Mouse (Mus musculus): ENCODE results near the gene Eif2s2.

Eif2s2 gene

DNA sequence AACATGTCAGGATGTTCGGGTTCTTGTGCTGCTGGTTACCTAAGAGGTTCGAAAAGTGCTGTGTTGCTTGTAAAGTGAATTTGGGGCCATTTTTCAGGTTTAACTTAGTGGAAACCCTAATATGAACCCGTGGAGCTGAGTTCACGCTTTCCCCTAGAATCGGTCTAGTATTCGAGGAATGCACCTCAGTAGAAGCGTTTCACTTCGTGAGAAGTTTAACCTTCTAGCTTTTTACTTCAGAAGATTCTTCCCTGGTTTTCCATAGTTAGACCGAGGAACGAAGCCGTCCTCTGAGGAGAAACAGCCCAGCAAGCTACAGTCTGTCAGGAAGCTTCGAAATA lies 280 bp upstream of the Eif2s2 start:
- DNase-seq (ENCODE audit: low spot score) = no peak

DNA sequence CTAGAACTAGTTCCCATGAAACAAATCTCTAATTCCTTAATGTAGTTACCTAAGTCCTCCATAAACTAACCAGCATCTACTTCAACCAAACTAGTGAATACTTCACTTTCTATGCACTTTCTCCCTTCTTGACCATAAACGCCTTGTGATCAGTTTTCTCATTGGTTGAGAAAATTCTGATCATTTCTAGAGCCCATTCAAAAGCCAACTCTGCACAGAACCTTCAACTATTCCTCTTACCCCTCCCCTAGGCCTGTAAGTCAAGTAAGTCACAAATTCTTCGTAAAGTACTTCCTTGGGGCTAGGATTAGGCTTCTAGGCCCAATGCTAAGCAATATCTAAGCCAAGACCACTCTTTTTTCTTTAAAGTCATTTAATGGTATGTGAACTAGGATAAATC lies 1.1 kb downstream of the Eif2s2 start:
- no peak for DNase-seq (ENCODE audit: low spot score)

GRCm38 (mm10) chr2:154876621-154877020 lies 16.1 kb downstream of the Eif2s2 start:
- DNase-seq (ENCODE audit: low spot score) = no peak

GRCm38 (mm10) chr2:154869954-154870641 lies 22.6 kb downstream of the Eif2s2 start:
- DNase-seq (ENCODE audit: low spot score) = no peak

- DNase-seq (ENCODE audit: low spot score) = no peak
Observed at GRCm38 (mm10) chr2:154868106-154868505, 24.6 kb downstream of the Eif2s2 start.

DNA sequence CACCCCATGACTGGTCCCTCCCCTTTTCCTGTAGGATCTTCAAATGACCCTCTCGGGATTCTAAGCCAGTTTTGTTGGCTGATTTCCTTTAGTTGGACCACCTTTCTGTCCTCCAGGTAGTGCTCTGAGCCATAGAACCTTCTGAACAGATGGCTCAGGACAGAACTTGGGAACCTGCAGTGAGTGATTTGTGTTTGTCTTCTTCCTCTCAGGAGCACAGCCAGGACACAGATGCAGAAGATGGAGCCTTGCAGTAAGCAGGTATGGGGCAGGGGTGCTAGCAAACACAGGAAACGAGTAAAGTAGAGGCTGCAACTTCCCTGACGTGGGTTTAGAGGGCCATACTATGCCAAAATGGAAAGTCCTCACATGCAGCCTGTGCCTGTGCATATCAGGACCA lies 27.0 kb downstream of the Eif2s2 start:
- DNase-seq (ENCODE audit: low spot score) = no peak

- no peak for DNase-seq (ENCODE audit: low spot score)
Observed at GRCm38 (mm10) chr2:154863672-154864071, 29.1 kb downstream of the Eif2s2 start.

DNA sequence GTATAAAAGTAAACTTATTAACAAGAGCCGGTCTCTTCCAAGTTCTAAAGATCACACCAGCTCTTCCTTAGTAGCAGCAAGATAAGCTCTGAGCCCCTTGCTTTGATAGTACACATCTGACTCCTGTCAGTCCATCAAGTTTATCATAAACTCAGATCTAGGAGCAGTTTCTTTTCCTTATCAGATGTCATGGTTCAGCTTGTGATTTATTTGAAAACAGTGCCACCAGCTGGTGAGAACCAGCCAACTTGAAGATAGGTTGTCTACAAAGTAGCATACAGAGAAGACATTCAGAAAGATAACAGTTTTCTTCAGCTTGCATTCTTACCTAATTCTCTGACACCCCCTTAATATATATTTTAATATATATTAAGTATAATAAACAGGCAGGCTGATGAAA lies 37.4 kb downstream of the Eif2s2 start:
- no peak for DNase-seq (ENCODE audit: low spot score)

DNA sequence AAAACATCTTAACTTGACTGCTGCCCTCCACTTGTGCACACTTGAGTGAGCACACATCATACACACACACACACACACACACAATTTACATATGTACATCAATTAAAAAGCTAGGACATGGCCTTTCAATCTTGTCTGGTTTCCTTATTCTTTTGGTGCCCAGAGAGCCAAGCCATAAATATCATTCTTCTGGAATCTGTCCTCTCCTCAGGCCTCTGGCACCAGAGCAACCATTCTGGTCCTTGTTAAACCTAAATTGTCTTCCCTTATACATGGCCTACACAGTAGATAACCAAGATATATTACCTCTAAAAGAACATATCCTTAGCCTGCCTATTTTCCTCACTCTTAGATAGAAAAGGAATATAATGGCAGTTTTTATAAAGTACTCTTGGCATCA lies 44.6 kb downstream of the Eif2s2 start:
- no peak for DNase-seq (ENCODE audit: low spot score)

DNA sequence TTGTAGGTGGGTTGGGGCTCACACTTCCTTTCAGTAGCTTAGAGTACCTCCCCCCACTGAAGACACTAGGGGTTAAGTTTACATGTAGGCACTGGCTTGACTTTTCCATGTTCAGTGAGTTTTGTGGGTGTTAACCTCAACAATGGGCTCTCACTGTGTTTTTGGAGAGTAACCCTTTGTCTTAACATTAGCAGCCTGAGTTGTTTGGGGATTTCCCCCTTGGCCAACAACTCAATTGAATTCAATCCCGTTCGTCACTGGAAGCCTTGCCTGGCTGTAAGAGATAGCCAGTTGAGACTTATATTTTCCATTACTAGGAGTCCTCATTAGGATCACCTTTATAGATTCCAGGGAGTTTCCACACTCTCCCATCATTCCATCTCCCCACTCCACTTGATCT lies 56.2 kb downstream of the Eif2s2 start:
- no peak for DNase-seq (ENCODE audit: low spot score)

DNA sequence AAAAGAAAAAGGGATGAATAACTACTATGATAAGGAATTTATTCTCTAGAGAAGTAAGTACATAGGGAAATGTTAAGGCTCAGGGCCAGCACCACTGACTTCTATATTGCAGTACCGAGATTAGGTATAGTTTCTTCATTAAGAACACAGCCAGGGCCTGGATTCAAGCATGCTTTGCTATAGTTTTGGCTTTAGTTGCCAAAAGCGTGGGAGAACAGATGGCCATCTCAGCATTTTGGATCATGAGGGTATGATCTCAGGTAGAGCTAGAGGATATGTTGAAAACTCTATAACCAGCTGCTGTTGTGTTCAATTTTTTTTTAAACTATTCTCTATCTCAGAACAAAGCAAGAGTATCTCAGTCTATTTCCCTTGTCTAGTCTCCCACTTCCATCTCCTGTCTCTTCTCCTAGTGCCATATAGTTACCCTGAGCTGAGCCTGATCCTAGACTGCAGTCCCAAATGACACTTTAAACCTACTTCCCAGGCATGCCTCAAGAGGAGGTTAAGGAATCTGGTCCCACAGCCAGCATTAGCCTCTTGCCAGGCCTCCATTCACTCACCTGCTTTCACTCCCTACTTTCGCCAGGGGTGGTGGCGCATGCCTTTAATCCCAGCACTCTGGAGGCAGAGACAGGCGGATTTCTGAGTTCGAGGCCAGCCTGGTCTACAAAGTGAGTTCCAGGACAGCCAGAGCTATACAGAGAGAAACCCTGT lies 58.4 kb downstream of the Eif2s2 start:
- no peak for DNase-seq (ENCODE audit: low spot score)

DNA sequence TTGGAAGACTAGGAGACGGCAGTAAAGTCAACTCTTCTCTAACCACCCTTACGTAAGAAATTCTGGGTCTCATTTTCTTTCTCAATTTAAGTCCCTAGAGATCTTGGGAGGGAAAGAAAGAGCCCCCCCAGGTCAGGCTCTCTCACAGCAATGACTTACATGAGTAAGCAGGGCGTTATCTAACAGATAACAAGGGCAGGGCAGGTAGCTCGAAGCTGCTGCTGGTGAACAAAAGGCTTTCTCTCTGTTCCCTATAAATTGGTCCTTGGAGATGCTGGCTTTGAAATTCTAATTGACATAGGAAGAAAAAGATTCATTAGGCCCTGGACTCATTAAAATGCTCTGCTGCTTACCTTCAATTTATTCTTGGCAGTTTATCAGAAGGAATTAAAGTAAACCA lies 60.3 kb downstream of the Eif2s2 start:
- no peak for DNase-seq (ENCODE audit: low spot score)

DNA sequence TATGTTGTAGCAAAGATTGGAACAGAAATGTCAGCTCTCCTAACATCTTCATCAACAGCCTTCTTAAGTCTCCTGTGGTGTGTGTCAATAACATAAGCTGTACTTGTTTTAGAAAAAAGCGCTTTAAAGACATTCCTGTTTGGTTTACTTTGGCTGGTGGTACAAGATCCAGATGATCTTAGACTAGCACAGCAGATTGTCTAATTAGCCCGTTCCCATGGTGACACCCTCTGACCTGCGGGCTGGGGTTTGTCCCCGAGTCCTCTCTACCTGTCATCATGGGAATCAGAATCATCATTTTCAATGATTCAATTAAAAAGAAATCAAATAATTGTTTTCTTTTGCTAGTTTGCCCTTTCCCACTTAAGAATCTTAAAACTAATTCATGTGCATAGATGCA lies 65.2 kb downstream of the Eif2s2 start:
- no peak for DNase-seq (ENCODE audit: low spot score)

GRCm38 (mm10) chr2:154826054-154826538 lies 66.6 kb downstream of the Eif2s2 start:
- DNase-seq (ENCODE audit: low spot score) = no peak
